Mouse (Mus musculus): ENCODE results near the gene Gm6588. TPM values are rescaled to one million over a fixed set of nuclear protein-coding genes. Genes with fewer than 3 reads are reported as not detected.
"Not testable (repeated sequence)": the region's sequence is repeated elsewhere in the genome, so short reads cannot be mapped to it uniquely, and the experiment has no call there.

Gm6588 gene
- not detected in 2 replicates for polyA plus RNA-seq (2015; fragmentation: Nextera tagmentation; extraction: Ambion mirVana)

GRCm38 (mm10) chr5:112448747-112449440, at the start of gene Gm6588:
Gene Gm6588 (plus strand): TSS chr5:112449426.
- WGBS = 57% methylated on average over 18 of the region's 18 CpGs
- H3K27ac ChIP-seq = no peak within 1 kb of the TSS
- no peaks in the 10 kb centered on the region for H3K36me3 ChIP-seq
- no peak for ATAC-seq (replicated peaks; ENCODE audit: insufficient number of reproducible peaks, insufficient read depth, low FRiP score, low read depth)
- no peaks in the 10 kb centered on the region for H3K4me1 ChIP-seq (replicated peaks)
- H3K4me3 ChIP-seq = no peak within 1 kb of the TSS
- no peaks in the 10 kb centered on the region for H3K9me3 ChIP-seq (replicated peaks)
- H3K27me3 ChIP-seq = peaks cover 82% of the 10 kb centered on the region
- no peak within 1 kb of the TSS for H3K9ac ChIP-seq
- no peak within 1 kb of the TSS for H3K4me2 ChIP-seq

GRCm38 (mm10) chr5:112402437-112402836, 46.8 kb upstream of the Gm6588 start:
- H3K27ac ChIP-seq = no peak overlapping the region
- ATAC-seq (replicated peaks; ENCODE audit: insufficient number of reproducible peaks, insufficient read depth, low FRiP score, low read depth) = no peak
- no peaks in the 10 kb centered on the region for H3K36me3 ChIP-seq
- no peaks in the 10 kb centered on the region for H3K9me3 ChIP-seq (replicated peaks)
- H3K4me2 ChIP-seq = no peak overlapping the region
- peaks cover 5% of the 10 kb centered on the region for H3K4me1 ChIP-seq (replicated peaks)
- no peak overlapping the region for H3K9ac ChIP-seq
- H3K27me3 ChIP-seq = peaks cover 15% of the 10 kb centered on the region; the same call in 1 of the 2 replicates
- 55% methylated on average over 3 of the region's 3 CpGs for WGBS
- no peak overlapping the region for H3K4me3 ChIP-seq

GRCm38 (mm10) chr5:112406017-112406416, 43.2 kb upstream of the Gm6588 start:
- ATAC-seq (replicated peaks; ENCODE audit: insufficient number of reproducible peaks, insufficient read depth, low FRiP score, low read depth) = no peak
- Histone ChIP-seq H3K4me1 (replicated peaks) (peaks cover 5% of the 10 kb centered on the region), H3K4me3 (no peak overlapping the region), H3K4me2 (no peak overlapping the region), H3K9me3 (replicated peaks) (no peaks in the 10 kb centered on the region), H3K27me3 (peaks cover 27% of the 10 kb centered on the region), H3K36me3 (no peaks in the 10 kb centered on the region), H3K9ac (no peak overlapping the region), H3K27ac (no peak overlapping the region)
- 11% methylated on average over 3 of the region's 3 CpGs for WGBS

GRCm38 (mm10) chr5:112409274-112409673, 40.0 kb upstream of the Gm6588 start:
- H3K9ac ChIP-seq = no peak overlapping the region
- H3K36me3 ChIP-seq = no peaks in the 10 kb centered on the region
- H3K4me3 ChIP-seq = no peak overlapping the region
- peaks cover 14% of the 10 kb centered on the region for H3K4me1 ChIP-seq (replicated peaks)
- no peak overlapping the region for H3K4me2 ChIP-seq
- WGBS = 46% methylated on average over 5 of the region's 5 CpGs
- peaks cover 46% of the 10 kb centered on the region for H3K27me3 ChIP-seq
- H3K27ac ChIP-seq = no peak overlapping the region
- no peaks in the 10 kb centered on the region for H3K9me3 ChIP-seq (replicated peaks)
- no peak for ATAC-seq (replicated peaks; ENCODE audit: insufficient number of reproducible peaks, insufficient read depth, low FRiP score, low read depth)

GRCm38 (mm10) chr5:112411072-112411471, 38.2 kb upstream of the Gm6588 start:
- Histone ChIP-seq H3K9me3 (replicated peaks) (no peaks in the 10 kb centered on the region), H3K4me3 (no peak overlapping the region), H3K4me1 (replicated peaks) (peaks cover 11% of the 10 kb centered on the region), H3K36me3 (no peaks in the 10 kb centered on the region), H3K27me3 (peaks cover 43% of the 10 kb centered on the region), H3K27ac (no peak overlapping the region), H3K9ac (no peak overlapping the region), H3K4me2 (no peak overlapping the region)
- no peak for ATAC-seq (replicated peaks; ENCODE audit: insufficient number of reproducible peaks, insufficient read depth, low FRiP score, low read depth)
- 35% methylated on average over 11 of the region's 11 CpGs for WGBS

- Histone ChIP-seq H3K36me3 (no peaks in the 10 kb centered on the region), H3K9me3 (replicated peaks) (no peaks in the 10 kb centered on the region), H3K9ac (no peak overlapping the region), H3K27ac (no peak overlapping the region), H3K4me2 (no peak overlapping the region), H3K27me3 (peaks cover 48% of the 10 kb centered on the region), H3K4me3 (no peak overlapping the region), H3K4me1 (replicated peaks) (peaks cover 9% of the 10 kb centered on the region)
- ATAC-seq (replicated peaks; ENCODE audit: insufficient number of reproducible peaks, insufficient read depth, low FRiP score, low read depth) = no peak
- WGBS = 13% methylated on average over 19 of the region's 19 CpGs
These were observed 37.5 kb upstream of the Gm6588 start for GRCm38 (mm10) chr5:112411514-112412335.

GRCm38 (mm10) chr5:112412781-112413180, 36.4 kb upstream of the Gm6588 start:
- not testable (repeated sequence) for H3K9ac ChIP-seq; H3K4me3 ChIP-seq; ATAC-seq (replicated peaks; ENCODE audit: insufficient number of reproducible peaks, insufficient read depth, low FRiP score, low read depth); H3K4me1 ChIP-seq (replicated peaks); H3K4me2 ChIP-seq; H3K9me3 ChIP-seq (replicated peaks); H3K36me3 ChIP-seq; H3K27ac ChIP-seq
- 77% methylated on average over 4 of the region's 4 CpGs for WGBS
- peaks cover 51% of the 10 kb centered on the region for H3K27me3 ChIP-seq

- no peak for ATAC-seq (replicated peaks; ENCODE audit: insufficient number of reproducible peaks, insufficient read depth, low FRiP score, low read depth)
- Histone ChIP-seq H3K4me1 (replicated peaks) (peaks cover 3% of the 10 kb centered on the region), H3K36me3 (no peaks in the 10 kb centered on the region), H3K9ac (no peak overlapping the region), H3K9me3 (replicated peaks) (no peaks in the 10 kb centered on the region), H3K27me3 (peaks cover 50% of the 10 kb centered on the region), H3K4me2 (no peak overlapping the region), H3K4me3 (no peak overlapping the region), H3K27ac (no peak overlapping the region)
- 57% methylated on average over 5 of the region's 5 CpGs for WGBS
These were observed 32.6 kb upstream of the Gm6588 start for GRCm38 (mm10) chr5:112416673-112417072.

- H3K27ac ChIP-seq = no peak overlapping the region
- no peaks in the 10 kb centered on the region for H3K4me1 ChIP-seq (replicated peaks)
- no peak overlapping the region for H3K9ac ChIP-seq
- no peak for ATAC-seq (replicated peaks; ENCODE audit: insufficient number of reproducible peaks, insufficient read depth, low FRiP score, low read depth)
- H3K4me3 ChIP-seq = no peak overlapping the region
- H3K9me3 ChIP-seq (replicated peaks) = no peaks in the 10 kb centered on the region
- H3K36me3 ChIP-seq = no peaks in the 10 kb centered on the region
- H3K27me3 ChIP-seq = peaks cover 50% of the 10 kb centered on the region
- H3K4me2 ChIP-seq = no peak overlapping the region
- WGBS = 63% methylated on average over 4 of the region's 4 CpGs
These were observed 31.2 kb upstream of the Gm6588 start for GRCm38 (mm10) chr5:112418023-112418422.

- WGBS = 21% methylated on average over 12 of the region's 12 CpGs
- Histone ChIP-seq H3K9ac (no peak overlapping the region), H3K4me1 (replicated peaks) (no peaks in the 10 kb centered on the region), H3K9me3 (replicated peaks) (no peaks in the 10 kb centered on the region), H3K27ac (no peak overlapping the region), H3K4me3 (no peak overlapping the region), H3K27me3 (peaks cover 66% of the 10 kb centered on the region), H3K4me2 (no peak overlapping the region), H3K36me3 (no peaks in the 10 kb centered on the region)
- no peak for ATAC-seq (replicated peaks; ENCODE audit: insufficient number of reproducible peaks, insufficient read depth, low FRiP score, low read depth)
These were observed 29.7 kb upstream of the Gm6588 start for GRCm38 (mm10) chr5:112419535-112419934.

- H3K4me1 ChIP-seq (replicated peaks) = no peaks in the 10 kb centered on the region
- WGBS = 68% methylated on average over 7 of the region's 7 CpGs
- peaks cover 93% of the 10 kb centered on the region for H3K27me3 ChIP-seq
- no peaks in the 10 kb centered on the region for H3K9me3 ChIP-seq (replicated peaks)
- no peak overlapping the region for H3K9ac ChIP-seq
- ATAC-seq (replicated peaks; ENCODE audit: insufficient number of reproducible peaks, insufficient read depth, low FRiP score, low read depth) = no peak
- H3K4me3 ChIP-seq = no peak overlapping the region
- no peaks in the 10 kb centered on the region for H3K36me3 ChIP-seq
- H3K27ac ChIP-seq = no peak overlapping the region
- H3K4me2 ChIP-seq = no peak overlapping the region
These were observed 22.6 kb upstream of the Gm6588 start for GRCm38 (mm10) chr5:112426635-112427034.
